Mouse (Mus musculus) spleen, adult 2 months (tissue): ENCODE results near the gene Lgr4.

ENCODE experiments used
- CTCF ChIP-seq: fragments of 200-500 bp; IDR thresholded peaks from 2 replicates; pipeline ENCODE4 v1.5.1; 2011; ENCODE audit warnings: mild to moderate bottlenecking, inconsistent platforms; ENCODE audit not compliant: insufficient read depth, insufficient read length, insufficient replicate concordance; ENCODE audit errors: extremely low read depth
- POLR2A ChIP-seq: fragments of 200-500 bp; IDR thresholded peaks from 2 replicates; pipeline ENCODE4 v1.6.1; 2011; ENCODE audit warnings: low read depth, low read length, inconsistent platforms

DNA sequence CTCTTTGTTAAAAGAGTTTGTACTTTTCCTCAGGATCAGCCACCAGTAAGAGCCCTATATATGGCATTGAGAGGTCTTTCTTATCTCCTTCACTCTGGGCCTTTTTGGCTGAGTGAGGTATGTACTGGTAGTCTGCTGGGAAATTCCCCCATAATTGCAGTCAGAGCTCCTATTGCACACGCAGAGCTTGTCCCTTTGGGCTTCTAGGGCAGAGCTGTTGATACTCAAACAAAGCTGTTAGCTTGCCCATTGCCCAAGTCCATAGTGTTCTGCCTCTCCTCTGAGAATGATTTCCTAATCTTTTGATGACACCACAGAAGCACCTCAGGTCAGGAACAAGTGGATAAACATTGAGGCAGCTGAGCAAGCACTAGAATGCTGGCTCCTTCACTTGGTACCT lies 67.5 kb downstream of the Lgr4 start:
- TF ChIP-seq CTCF: no peak
- no peak for TF ChIP-seq POLR2A
